Mouse (Mus musculus): ENCODE data around the gene Thsd4.

- no peak for TF ChIP-seq TCF12 (IDR thresholded peaks at IDR 0.05; ENCODE audit: insufficient read depth, poor library complexity, severe bottlenecking)
- no peak for TF ChIP-seq TCF3 (IDR thresholded peaks at IDR 0.05; ENCODE audit: insufficient read length, low read depth)
- no peak for TF ChIP-seq POLR2A (IDR thresholded peaks at IDR 0.05; ENCODE audit: insufficient read length, low read depth)
- no peak for TF ChIP-seq MYOD1 (IDR thresholded peaks at IDR 0.05; ENCODE audit: control insufficient read depth in 1 of 3, insufficient read length in 2 of 3, low read depth in 2 of 3)
- TF ChIP-seq POLR2AphosphoS2 (IDR thresholded peaks at IDR 0.05; ENCODE audit: insufficient read length, low read depth), result no peak
These were observed 512.9 kb downstream of the Thsd4 start for GRCm38 (mm10) chr9:60008936-60009335.

All from myocyte (in vitro differentiated cells).